Mouse (Mus musculus) right cerebral cortex, adult 2 months (tissue): Measurements from ENCODE around the gene Arhgdia.

Experiments used
- DNase-seq, 2 experiments: peaks; one replicate each; pipeline ENCODE4 v3.0.0; 2021 to 2022; ENCODE audit warnings: low spot score in 2 of 2

The Arhgdia gene

GRCm38 (mm10) chr11:120550810-120551440 lies 30.5 kb downstream of the Arhgdia start, which contains the start of gene Ppp1r27:
Gene Ppp1r27, minus strand, starts transcription at chr11:120551132.
- DNase-seq, result no peak

DNA sequence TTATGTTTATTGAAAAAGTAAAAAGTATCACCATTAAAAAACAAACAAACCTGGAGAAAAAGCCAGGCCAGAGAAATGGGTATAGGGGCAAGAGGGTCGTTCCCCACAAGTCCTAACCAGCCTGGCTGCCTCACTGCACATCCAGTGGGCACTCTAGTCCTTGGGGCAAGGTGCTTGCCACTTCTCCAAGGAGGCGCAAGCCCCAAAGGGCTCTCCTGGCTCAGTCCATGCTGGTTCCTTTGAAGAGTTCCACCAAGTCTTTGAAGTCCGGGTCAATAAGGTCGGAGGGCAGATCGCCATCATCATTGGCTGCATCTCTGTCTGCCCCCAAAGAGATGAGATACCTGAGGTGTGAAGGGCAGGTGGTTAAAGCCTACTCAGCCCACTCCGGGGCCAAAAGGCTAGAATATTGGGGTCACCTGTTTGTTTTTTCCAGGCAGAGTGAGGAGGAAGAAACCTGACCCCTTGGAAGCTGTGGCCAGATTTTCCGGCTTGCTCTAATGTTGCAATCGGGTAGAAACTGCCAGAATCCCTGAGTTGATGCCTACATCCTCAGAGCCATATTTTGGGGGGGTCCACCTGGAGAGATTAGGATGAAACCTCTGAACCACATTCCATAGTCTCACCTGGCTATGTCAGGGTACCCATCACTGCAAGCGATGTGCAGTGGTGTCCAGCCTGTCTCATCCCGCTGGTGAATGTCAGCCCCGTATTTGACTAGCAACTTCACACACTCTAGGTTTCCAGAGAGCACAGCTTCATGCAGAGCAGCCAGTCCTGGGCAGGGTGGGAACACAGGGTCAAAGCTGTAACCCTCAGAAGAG lies 31.2 kb downstream of the Arhgdia start:
- DNase-seq, result no peak

GRCm38 (mm10) chr11:120549168-120549945 lies 32.1 kb downstream of the Arhgdia start, which contains the start of gene Mcrip1:
Gene Mcrip1, minus strand, starts transcription at chr11:120549727.
- DNase-seq, result peak; percentile 91 to 92

GRCm38 (mm10) chr11:120548786-120549167 lies 32.6 kb downstream of the Arhgdia start:
- no peak for DNase-seq

DNA sequence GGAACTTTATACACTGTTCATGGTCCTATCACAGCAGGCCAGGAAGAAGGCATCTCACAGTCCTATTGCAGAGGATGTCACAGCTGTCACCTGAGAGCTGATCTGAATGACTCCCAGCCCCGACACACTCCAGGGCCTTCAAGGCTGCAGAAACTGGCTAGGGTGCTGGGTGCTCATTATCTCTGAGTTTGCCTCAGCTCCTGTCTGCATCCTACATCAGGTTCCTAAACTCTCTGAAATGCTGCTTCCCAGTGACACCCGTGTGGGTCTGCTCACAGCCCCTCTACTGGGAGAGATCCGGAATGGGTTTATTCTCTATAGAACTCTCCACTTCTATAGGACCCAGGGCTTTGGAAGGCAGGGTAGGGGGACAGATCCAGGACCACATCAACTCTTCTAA lies 33.2 kb downstream of the Arhgdia start:
- DNase-seq, result no peak

GRCm38 (mm10) chr11:120547469-120547868 lies 34.0 kb downstream of the Arhgdia start:
- no peak for DNase-seq

GRCm38 (mm10) chr11:120545964-120546363 lies 35.5 kb downstream of the Arhgdia start:
- DNase-seq, result no peak

DNA sequence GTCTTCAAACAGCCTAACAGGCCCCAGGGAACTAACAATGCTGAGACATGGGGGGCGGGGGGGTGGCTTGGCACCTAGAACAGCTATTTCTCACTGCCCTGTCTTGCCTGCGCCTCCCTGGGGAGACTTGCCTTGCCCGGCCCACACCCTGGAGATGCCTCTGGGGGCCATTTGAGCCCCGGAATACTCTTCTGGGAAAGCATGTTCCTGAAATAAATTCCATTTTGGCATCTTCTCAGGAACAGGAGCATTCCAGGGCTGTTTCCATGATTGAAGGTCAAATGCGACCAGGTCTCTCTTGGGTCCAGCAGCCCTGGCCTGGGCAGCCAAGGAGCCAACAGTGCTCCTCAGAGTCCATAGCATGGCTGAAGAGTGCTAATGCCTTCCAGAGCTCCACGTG lies 39.0 kb downstream of the Arhgdia start:
- no peak for DNase-seq

GRCm38 (mm10) chr11:120541907-120542306 lies 39.5 kb downstream of the Arhgdia start:
- no peak for DNase-seq

DNA sequence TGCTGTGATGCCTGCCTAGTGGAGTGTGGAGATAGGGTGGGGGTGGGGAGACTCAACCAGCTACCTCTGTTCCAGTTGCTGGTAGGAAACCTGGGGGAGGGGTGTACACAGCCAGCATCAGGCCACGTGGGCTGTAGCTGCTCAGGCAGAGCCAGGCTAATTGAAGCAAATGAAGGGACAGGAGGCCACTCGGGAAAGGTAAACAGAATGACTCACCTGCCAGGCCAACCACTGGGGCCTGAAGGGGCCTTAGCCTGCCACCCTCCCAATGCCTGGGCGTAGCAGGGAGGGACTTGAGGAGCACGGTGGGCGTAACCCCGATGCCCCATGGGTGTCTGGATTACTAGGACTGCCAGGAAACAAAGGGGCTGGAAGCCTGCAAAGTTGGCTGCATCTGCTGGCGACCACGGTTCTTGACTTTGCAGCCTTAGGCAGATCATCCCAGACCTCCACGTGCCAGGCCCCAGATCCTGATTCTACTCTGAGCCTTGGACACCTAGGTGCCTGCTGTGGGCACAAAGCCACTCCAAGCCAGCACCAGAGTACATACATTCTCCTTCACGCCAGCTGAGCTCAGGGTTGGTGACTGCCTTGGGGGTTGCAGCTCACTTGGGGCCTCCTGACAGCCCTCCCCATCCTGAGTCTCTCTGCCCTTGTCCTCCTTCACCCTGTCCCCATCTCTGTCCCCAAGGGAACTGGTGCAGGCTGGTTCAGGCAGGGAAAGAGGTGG lies 42.0 kb downstream of the Arhgdia start:
- DNase-seq, result no peak

DNA sequence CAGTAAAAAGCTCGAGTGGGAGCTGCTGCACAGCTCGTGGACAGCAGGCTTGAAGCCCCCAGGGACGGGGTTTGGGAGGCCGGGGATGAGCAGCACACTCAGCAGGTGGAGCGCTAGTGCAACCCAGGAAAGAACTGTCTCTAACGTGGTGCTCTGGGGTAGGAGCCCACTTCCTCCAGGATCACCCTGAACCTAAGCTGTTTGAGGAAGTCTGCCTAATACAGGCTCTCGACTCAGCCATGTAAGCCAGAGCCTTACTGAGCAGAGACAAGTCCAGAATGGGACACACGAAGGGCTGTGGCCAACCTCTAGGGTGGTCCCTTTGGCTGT lies 42.5 kb downstream of the Arhgdia start:
- no peak for DNase-seq

GRCm38 (mm10) chr11:120538485-120538884 lies 42.9 kb downstream of the Arhgdia start:
- DNase-seq, result no peak

GRCm38 (mm10) chr11:120535804-120536203 lies 45.6 kb downstream of the Arhgdia start:
- no peak for DNase-seq

DNA sequence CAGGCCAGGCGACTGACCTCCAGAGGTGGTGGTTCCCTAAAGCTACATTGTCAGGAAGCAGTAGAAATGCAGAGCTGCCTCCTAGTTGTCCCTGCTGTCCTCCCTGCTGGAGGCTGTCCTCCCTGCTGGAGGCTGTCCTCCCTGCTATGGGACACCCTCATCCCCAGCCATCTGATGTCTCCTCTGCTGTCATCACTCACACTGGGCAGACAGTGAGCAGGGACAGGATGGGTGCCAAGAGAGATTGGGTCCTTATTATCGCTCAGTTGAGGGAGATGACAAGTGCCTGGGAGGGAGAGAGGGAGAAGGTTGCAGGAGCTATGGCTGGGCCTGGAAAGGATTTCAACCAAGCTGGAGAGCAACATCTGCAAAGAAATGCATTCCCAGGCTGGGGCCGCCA lies 46.3 kb downstream of the Arhgdia start:
- no peak for DNase-seq

GRCm38 (mm10) chr11:120534093-120534492 lies 47.3 kb downstream of the Arhgdia start:
- DNase-seq, result no peak

GRCm38 (mm10) chr11:120531646-120532045 lies 49.8 kb downstream of the Arhgdia start:
- no peak for DNase-seq

DNA sequence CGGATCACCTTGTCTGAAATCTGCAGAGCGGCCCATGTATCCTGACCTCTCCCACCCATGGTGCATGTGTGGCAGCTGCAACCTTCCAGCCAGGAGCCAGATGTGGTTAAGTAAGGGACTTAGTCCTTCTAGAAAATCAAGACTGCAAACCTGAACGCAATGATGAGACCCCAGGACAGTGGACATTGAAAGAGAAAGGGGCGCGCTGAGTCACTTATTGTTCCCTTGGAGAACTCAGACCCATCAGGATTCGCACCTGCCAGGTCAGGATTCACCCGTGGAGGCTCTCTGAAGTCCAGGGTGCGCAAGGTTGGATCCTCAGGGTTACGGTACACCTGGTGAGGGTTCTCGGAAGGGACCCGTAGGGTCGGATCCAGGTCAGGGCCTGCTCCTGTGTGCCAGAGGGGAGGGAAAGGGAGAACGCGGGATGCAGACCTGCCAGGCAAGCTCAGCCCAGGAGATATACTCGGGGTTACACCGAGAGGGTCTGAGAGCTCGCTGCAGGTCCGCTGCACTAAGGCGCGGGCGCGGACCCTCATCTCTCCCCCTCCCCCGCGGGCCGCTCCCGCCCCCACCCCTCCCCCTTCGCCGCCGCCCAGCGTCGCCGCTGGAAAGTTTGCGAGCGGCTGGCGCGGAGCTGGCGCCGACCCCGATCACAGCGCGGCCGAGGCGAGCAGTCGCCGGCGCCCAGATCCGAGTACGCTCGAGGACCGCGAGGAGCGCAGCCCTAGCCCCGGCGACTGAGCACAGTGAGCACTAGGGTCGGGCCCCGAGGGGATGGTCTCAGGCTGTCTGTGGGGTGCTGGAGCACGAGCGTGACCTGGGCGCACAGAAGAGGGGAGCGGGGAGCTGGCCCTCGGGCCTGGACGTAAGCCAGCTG lies 51.1 kb downstream of the Arhgdia start, which contains the start of gene Gcgr:
Gene Gcgr (plus strand): TSS at position 615 of the 880 bp plus-strand sequence.
- no peak for DNase-seq

DNA sequence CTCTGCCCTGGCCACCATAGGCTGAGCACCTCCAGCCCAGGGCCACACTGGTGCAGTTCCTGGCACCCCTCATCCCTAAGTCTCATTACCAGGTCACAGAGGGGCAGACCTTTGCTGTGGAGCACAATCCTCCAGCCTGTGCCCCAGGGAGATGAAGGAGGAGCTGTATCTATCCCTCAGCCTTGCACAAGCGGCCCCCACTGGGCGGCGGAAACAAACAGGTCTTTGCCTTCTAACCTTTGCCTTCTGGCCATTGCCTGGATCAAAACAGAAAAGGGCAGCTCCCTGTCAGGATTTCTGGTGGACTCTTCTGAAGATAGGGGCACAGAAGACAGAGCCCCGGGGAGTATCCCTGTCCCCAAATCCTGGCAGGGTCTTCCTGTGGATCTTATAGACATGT lies 52.5 kb downstream of the Arhgdia start:
- DNase-seq, result no peak
